Mouse (Mus musculus): ENCODE data around the gene Atxn1.

Gene Atxn1

GRCm38 (mm10) chr13:45740369-45740768 lies 224.4 kb downstream of the Atxn1 start:
- no peak for DNase-seq (ENCODE audit: inconsistent age in 2 of 2, low spot score in 1 of 2)

- no peak for DNase-seq (ENCODE audit: inconsistent age in 2 of 2, low spot score in 1 of 2)
These were observed 228.6 kb downstream of the Atxn1 start for GRCm38 (mm10) chr13:45736241-45736640.

GRCm38 (mm10) chr13:45735802-45736201 lies 229.0 kb downstream of the Atxn1 start:
- DNase-seq (ENCODE audit: inconsistent age in 2 of 2, low spot score in 1 of 2), result no peak

GRCm38 (mm10) chr13:45734531-45734930 lies 230.3 kb downstream of the Atxn1 start:
- no peak for DNase-seq (ENCODE audit: inconsistent age in 2 of 2, low spot score in 1 of 2)

GRCm38 (mm10) chr13:45732590-45732989 lies 232.2 kb downstream of the Atxn1 start:
- no peak for DNase-seq (ENCODE audit: inconsistent age in 2 of 2, low spot score in 1 of 2)

- DNase-seq (ENCODE audit: inconsistent age in 2 of 2, low spot score in 1 of 2), result no peak
These were observed 237.9 kb downstream of the Atxn1 start for GRCm38 (mm10) chr13:45726917-45727316.

GRCm38 (mm10) chr13:45726181-45726580 lies 238.6 kb downstream of the Atxn1 start:
- no peak for DNase-seq (ENCODE audit: inconsistent age in 2 of 2, low spot score in 1 of 2)

- no peak for DNase-seq (ENCODE audit: inconsistent age in 2 of 2, low spot score in 1 of 2)
These were observed 240.1 kb downstream of the Atxn1 start for GRCm38 (mm10) chr13:45724507-45725259.

GRCm38 (mm10) chr13:45722885-45723284 lies 241.9 kb downstream of the Atxn1 start:
- no peak for DNase-seq (ENCODE audit: inconsistent age in 2 of 2, low spot score in 1 of 2)

GRCm38 (mm10) chr13:45721621-45722020 lies 243.2 kb downstream of the Atxn1 start:
- peak; percentile 35 to 62 for DNase-seq (ENCODE audit: inconsistent age in 2 of 2, low spot score in 1 of 2)

- peak in 1 of 2 experiments; percentile 50 for DNase-seq (ENCODE audit: inconsistent age in 2 of 2, low spot score in 1 of 2)
These were observed 246.0 kb downstream of the Atxn1 start for GRCm38 (mm10) chr13:45718850-45719249.

- DNase-seq (ENCODE audit: inconsistent age in 2 of 2, low spot score in 1 of 2), result no peak
These were observed 249.1 kb downstream of the Atxn1 start for GRCm38 (mm10) chr13:45715583-45716180.

GRCm38 (mm10) chr13:45710041-45710440 lies 254.8 kb downstream of the Atxn1 start:
- no peak for DNase-seq (ENCODE audit: inconsistent age in 2 of 2, low spot score in 1 of 2)

GRCm38 (mm10) chr13:45709402-45709801 lies 255.4 kb downstream of the Atxn1 start:
- DNase-seq (ENCODE audit: inconsistent age in 2 of 2, low spot score in 1 of 2), result no peak

GRCm38 (mm10) chr13:45701296-45701790 lies 263.5 kb downstream of the Atxn1 start:
- DNase-seq (ENCODE audit: inconsistent age in 2 of 2, low spot score in 1 of 2), result peak; percentile 54 to 75

- no peak for DNase-seq (ENCODE audit: inconsistent age in 2 of 2, low spot score in 1 of 2)
These were observed 265.8 kb downstream of the Atxn1 start for GRCm38 (mm10) chr13:45698982-45699381.

- DNase-seq (ENCODE audit: inconsistent age in 2 of 2, low spot score in 1 of 2), result no peak
These were observed 268.8 kb downstream of the Atxn1 start for GRCm38 (mm10) chr13:45696009-45696408.

GRCm38 (mm10) chr13:45694921-45695437 lies 269.8 kb downstream of the Atxn1 start:
- no peak for DNase-seq (ENCODE audit: inconsistent age in 2 of 2, low spot score in 1 of 2)

- DNase-seq (ENCODE audit: inconsistent age in 2 of 2, low spot score in 1 of 2), result no peak
These were observed 270.9 kb downstream of the Atxn1 start for GRCm38 (mm10) chr13:45693953-45694352.

- peak; percentile 27 to 49 for DNase-seq (ENCODE audit: inconsistent age in 2 of 2, low spot score in 1 of 2)
These were observed 271.3 kb downstream of the Atxn1 start for GRCm38 (mm10) chr13:45693534-45693933.

- no peak for DNase-seq (ENCODE audit: inconsistent age in 2 of 2, low spot score in 1 of 2)
These were observed 271.7 kb downstream of the Atxn1 start for GRCm38 (mm10) chr13:45693126-45693525.

GRCm38 (mm10) chr13:45692440-45692839 lies 272.4 kb downstream of the Atxn1 start:
- DNase-seq (ENCODE audit: inconsistent age in 2 of 2, low spot score in 1 of 2), result peak; percentile 23 to 69

Data from adrenal gland, adult (tissue).